Mouse (Mus musculus) v-Abl transformed pro-B cells (cell line): ENCODE measurements around the gene Fbxo45.

Experiments used
- in situ Hi-C, 2 experiments: fragments of 400-800 bp; cut with MboI; formaldehyde crosslinking; loops; one replicate each; pipeline ENCODE4 v1.15.1; 2025; ENCODE audit not compliant: unreplicated experiment in 2 of 2

Gene Fbxo45

DNA sequence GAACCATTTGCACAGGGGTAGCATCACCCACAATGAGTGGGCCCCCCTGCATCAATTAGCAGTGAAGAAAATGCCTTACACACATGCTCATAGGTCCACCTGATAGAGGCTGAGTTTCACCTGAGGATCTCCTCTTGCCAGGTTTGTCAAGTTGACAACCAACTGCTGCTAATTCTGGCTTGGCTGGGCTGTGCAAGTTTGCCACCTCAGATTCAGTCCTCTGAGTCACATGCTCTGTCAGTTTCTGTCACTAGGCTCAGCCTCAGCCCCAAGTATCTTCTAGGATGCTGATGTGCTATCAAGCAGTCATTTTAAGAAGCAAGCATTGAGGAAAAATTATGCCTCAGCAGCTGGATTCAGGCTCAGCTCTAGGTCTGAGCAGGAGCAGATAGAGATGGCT is 32.8 kb downstream of the Fbxo45 start:
- in situ Hi-C loops: no loop called here

DNA sequence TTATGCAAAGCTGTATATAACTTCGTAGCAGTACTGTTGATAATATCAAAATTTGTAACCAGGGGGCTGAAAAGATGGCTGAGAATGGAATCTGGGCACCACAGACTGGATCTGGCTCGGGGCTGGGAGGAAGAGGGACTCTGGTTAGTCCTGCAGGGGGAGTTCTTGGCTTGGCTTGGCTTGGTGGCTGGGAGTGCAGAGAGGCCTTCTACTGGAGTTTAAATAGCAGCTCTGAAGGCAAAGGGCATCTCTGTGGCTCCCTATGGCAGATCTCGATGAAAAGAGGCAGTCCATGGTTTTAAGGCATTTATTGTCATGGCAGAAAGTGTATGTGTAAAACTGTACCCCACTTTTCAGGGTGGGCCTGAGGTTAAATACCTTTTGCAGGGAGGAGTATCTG is 42.1 kb downstream of the Fbxo45 start:
- in situ Hi-C loops: loop anchor here (5.0 kb wide), 4 partner anchors 43 to 88 kb away; no protein-coding TSS in a partner anchor

DNA sequence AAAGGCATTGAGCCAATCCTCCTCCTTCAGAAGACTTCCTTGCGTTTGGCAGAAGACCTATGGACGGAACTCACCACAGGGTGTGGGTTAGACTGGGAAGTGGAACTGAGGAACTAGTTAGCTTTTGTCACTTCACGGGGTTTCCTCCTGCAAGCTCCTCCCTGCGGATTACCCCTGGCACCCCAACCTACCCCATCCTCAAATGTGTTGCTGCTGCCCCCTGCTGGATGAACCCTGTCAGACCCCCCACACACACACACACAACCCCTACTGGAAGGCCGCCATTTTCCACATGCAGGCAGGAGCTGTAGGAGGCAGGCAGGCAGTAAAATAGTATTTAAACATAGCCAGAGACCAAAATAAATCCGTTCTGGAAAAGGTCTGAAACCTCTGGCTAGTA is 44.3 kb downstream of the Fbxo45 start:
- in situ Hi-C loops: loop anchor here (5.0 kb wide), 4 partner anchors 40 to 85 kb away; no protein-coding TSS in a partner anchor

DNA sequence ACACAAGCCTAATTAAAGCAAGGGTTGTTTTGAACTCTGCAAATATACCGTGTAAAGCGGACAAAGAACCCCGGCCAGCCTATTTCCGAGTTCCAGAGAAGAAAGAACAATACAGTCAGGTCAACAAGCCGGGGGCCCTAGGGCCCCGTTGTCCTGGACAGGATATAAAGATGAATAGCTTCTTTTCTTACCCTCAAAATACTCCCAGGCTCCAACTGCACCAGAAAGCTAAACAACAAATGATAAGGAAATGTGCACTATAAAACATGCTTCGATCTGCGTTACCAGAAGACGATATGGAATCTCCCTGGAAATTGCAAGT is 46.0 kb downstream of the Fbxo45 start:
- in situ Hi-C loops: loop anchor here (5.0 kb wide), 4 partner anchors 39 to 84 kb away; no protein-coding TSS in a partner anchor

DNA sequence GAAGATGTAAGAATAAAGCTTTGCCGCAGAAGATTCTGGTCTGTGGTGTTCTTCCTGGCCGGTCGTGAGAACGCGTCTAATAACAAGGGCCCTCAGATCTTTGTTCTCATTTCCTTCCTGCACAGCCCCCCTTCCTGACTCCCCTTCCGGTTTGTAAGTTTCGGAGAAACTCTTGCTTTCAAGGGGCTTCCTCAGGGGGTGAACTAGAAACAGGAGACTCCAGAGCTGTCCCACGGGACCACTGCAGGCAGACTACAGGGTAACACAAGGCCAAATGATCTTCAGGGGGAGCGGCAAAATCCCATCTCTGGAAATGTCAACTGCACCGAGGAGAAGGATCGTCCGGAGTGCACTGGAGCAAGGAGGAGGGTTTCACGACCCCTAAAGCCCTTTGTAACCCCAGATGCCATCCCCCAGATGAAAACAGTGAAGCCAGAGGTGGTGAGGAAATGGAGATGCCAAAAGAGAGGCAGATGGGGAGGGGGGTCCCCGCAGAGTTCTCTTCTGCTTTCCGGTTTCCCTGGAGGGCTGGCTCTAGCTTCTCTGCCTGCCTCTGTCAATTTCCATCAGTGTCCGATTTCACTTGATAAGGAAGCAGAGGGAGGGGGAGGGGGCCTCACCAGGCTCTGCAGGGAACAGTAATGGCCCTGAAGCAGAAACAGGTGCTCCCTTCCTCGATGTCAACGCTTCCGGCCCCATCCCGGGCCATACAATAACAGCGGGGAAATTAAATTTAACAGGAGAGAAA is 46.5 kb downstream of the Fbxo45 start:
- in situ Hi-C loops: loop anchor here (5.0 kb wide), 4 partner anchors 38 to 83 kb away; no protein-coding TSS in a partner anchor

DNA sequence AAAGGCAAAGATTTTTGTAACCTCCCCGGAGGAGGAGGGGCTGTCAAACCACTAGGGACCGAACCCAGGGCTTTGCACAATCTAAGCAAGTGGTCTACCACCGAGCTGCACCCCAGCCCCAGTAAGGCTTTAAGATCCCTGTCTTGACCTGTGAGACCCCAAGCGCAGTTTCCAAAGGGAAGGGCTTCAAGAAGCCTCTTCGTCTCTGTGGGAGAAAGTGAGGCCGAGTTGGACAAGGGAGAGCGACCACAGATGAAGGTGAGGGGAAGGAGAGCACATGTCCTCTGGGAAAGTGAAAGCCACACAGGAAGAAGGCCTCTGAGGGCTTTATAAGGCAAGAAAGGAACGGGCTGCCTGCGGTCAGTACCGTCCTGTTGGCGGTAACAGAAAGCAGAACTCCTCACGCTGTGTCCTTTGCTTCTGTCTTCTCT is 56.9 kb downstream of the Fbxo45 start:
- in situ Hi-C loops: no loop called here

DNA sequence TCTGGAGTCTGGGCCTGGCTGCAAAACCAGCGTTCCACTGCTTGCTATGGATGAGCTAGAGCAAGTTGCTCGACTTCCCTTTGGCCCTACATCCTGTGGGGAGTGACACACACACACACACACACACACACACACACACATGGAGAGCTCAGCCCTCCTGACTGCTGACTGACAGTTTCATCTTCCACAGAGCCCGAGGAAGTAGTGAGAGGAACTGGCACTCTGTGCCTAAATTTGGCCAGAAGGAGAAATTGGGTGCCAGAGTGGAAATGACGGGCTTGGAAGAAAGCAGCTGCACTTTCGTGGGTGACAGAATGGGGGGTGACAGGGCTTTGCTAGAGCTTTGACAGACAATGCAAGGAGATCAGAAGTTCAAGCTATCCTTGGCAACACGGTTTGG is 57.8 kb downstream of the Fbxo45 start:
- in situ Hi-C loops: no loop called here

DNA sequence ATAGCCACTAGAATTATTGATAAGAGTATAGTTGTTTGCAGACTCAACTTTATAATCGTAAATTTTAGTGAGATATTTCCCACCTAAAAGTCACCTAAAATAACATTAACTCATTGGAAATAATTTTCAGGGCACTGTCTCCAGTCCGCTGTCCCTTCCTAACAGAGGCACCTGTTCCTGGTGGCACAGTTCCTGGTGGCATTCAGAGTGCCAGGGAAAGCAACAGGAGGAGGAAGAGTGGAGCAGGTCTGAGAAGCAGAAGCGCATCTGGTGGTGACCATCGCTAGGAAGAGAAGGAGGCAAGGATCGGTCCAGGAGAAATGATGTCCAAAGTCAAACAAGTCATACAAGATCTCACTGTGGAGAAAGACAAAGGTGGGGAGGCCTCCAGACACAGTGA is 60.9 kb downstream of the Fbxo45 start:
- in situ Hi-C loops: no loop called here
